Mouse (Mus musculus) common myeloid progenitor, adult 5-6 weeks (primary cell): ENCODE data around the gene Egfem1. TPM values are rescaled to one million over a fixed set of nuclear protein-coding genes. Genes with fewer than 3 reads are reported as not detected.

Experiments used
- ATAC-seq: replicated peaks from 2 replicates; pipeline ENCODE4 v1.8.0; 2016; ENCODE audit warnings: low read depth, mild to moderate bottlenecking, moderate TSS enrichment, inconsistent platforms; ENCODE audit not compliant: poor library complexity, severe bottlenecking
- total RNA-seq: library from RNA; stranded (forward); fragments of 200-1000, 187-1606 nt; gene quantifications from 2 replicates; pipeline ENCODE4 v1.2.3, GENCODE M21; 2017

The Egfem1 gene
- total RNA-seq, 1 experiment from 2014 or later, result not detected

DNA sequence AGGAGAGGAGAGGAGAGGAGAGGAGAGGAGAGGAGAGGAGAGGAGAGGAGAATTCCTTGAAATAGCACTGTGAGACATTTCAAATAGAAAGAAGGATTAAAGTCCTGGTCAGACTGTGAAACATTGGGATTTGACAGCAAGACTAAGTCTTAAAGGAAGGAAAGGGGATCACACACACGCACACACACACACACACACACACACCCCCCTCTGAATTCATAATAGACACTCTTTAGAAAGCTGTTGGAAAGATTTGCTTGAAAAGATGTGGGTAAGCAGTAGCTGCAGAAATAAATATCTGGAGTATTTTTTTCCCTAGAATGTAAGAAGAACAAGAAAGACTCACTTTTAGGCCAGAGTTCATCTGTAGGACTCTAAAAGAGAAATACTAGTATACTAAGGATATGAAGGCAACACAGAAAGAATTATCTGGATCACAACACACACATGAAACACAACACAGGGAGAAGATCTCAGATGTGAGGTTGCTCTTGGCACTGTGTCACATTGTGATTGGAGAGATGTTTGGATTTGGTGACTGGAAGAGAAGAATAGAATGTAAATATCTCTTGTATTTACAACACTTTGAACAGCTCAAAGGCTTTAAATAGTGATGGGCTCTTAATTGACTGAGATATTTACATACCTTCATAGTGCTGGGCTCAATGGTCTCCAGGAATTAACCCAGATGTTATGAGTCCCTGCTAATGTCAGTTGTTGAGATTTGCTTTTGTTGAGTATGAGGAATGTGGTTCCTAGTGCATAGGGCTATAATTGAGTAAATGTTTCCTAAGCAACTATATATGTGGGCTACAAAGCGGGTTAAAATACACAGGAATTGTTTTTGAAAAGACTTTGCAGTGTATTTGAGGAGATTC lies 50.5 kb downstream of the Egfem1 start:
- no peak for ATAC-seq

DNA sequence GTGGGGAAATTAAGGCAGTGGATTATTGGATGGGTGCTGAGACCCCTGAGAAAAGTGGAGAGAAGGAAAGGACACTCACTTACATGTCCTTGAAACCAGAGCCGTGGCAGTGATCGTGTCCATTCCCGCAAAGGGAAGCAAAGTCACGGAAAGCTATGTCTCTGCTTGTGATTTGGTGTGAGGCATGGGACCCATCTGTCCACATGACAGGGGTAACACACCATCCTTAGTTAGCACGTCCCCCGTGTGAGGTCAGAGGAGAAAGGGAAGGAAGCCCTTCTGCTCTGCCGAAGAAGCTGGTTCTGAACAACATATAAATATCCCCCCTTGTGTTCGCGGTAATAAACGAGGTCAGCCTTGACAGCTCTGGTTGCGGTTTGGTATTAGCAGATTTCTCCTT lies 52.7 kb downstream of the Egfem1 start:
- ATAC-seq, result no peak

DNA sequence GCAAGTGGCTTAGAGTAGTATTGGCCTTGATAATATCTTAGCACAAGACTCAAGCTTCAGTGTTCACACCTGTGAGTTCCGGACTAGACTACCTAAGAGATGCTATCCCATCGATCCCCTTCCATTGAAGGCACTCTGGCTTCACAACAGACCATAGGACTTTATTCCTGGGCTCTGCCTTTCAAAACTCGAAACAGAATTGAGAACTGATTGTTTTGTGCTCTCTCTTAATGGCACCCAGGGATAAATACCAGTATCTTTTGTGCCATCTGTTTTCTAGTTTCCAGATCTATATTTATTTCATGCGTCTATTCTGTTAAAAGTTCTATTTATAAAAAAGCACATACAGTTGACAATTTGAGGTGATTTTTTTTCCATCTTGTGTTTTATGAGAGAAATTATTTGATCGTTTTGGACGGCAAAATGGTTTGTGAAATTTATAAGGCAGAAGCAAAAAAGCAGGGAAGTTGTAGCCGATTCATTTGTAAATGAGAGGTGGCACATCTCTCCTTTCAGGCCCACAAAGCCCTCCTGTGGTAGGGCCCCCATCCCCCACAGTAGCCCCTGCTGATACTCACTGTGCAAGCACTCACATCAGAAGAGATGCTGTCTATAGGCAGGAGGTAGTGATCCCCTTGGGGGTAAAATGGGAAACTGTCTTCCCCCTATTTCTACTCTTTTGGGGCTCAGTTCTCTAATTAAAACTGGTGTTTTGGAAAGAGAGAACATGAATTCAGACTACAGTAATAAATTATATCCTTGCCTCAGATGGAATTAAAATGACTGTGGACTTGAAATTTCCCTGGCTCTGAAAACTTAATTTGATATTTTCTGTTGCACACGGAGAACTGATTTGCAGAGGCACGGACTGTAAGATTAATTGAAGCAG lies 53.6 kb downstream of the Egfem1 start:
- ATAC-seq, result no peak

GRCm38 (mm10) chr3:29136065-29136955 lies 54.5 kb downstream of the Egfem1 start:
- no peak for ATAC-seq

DNA sequence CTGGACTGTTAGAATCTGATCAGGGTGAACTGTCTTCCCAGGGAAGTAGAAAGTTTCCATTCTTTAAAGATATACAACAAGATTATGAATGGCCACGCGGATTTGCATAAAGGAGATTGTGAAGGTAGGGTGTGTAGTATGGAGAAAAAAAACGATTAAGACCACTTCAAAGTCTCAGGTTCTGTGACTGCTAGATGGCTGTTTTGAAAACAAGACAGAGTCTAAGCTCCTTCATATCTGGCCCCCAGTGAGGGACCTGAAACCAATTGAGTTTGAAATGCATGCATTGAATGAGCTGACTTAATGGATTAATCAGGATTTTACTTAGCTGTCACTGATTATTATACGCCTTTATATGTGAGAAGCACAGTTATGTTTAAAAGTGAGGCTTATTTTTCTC lies 86.6 kb downstream of the Egfem1 start:
- no peak for ATAC-seq

GRCm38 (mm10) chr3:29169003-29169402 lies 87.2 kb downstream of the Egfem1 start:
- ATAC-seq, result no peak

DNA sequence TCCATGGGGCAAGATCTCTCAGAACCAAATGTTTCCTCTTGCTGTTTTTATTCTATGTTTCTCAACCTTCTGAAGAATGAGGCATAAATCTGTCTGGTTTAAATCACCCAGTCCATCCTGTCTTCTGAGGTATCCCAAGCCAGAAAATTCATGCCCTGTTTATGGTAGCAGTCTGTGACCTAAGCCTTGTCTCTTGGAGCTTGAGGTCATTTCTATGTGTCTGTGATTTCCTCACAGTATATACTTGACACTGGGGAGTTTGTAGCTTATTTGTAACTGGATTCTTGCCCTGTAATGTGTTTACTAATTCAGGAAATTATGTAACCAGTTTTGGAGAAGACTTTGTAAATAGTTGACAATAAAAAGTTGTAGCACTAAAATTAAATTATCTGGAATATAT lies 95.2 kb downstream of the Egfem1 start:
- no peak for ATAC-seq

- ATAC-seq, result no peak
Observed at GRCm38 (mm10) chr3:29182988-29183387, 101.2 kb downstream of the Egfem1 start.

GRCm38 (mm10) chr3:29183615-29184198 lies 101.9 kb downstream of the Egfem1 start:
- ATAC-seq, result no peak

DNA sequence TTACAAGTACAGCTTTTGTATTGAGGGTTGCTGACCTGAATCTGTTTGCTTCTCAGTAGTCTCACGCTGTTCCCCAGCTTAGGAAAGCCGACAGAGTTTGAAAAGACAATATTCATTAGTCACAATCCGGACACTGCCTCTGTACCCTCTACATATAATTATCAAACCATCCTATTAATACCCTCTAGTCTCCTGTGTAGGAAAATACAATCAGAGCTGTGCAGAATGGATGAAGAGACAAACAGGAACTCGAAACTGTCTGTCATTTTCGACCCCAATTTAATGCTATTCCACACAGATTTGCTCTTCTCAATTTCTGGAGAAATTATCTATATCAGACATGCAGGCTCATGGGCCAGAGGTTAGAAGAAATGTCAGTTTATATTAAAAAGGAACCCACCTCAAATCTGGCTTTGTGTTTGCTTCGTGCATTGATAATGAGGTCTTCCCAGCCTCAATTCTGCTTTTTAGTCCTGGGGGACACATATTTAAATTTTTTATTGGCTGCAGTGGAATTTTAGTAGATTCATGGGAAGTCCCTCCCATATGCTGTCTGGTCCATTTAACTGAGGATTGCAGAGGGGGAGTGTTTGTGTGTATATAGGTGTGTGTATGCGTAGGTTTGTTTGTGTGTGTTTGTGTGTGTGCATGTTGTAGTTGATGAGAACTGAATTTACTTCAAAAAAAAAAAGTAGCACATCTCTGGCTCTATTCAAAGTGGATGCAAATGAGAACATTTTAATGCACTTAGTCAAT lies 102.8 kb downstream of the Egfem1 start:
- no peak for ATAC-seq

DNA sequence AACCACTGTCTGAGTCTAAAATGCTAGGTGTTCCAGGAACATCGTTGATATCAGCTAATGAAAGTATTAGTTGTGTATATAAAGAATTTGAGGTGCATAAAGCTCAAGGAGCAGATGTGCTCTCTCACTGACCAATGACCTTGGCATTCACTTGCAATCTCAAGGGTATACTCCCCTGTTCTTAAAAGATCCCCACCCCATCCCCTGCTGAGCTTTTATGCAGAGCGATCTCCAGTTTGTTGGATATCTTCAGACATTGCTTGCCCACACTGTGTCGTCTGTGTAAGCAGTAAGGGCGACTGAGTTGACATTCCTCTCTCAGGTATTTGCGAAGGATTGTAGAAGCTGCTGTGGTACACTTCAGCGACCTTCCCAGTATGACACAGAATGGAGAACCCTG lies 108.4 kb downstream of the Egfem1 start:
- no peak for ATAC-seq

- ATAC-seq, result no peak
Observed at GRCm38 (mm10) chr3:29197727-29198512, 116.1 kb downstream of the Egfem1 start.

- ATAC-seq, result no peak
Observed at GRCm38 (mm10) chr3:29200601-29201000, 118.8 kb downstream of the Egfem1 start.

GRCm38 (mm10) chr3:29202536-29202935 lies 120.7 kb downstream of the Egfem1 start:
- ATAC-seq, result no peak

GRCm38 (mm10) chr3:29222414-29222813 lies 140.6 kb downstream of the Egfem1 start:
- ATAC-seq, result no peak

- no peak for ATAC-seq
Observed at GRCm38 (mm10) chr3:29229712-29230111, 147.9 kb downstream of the Egfem1 start.

DNA sequence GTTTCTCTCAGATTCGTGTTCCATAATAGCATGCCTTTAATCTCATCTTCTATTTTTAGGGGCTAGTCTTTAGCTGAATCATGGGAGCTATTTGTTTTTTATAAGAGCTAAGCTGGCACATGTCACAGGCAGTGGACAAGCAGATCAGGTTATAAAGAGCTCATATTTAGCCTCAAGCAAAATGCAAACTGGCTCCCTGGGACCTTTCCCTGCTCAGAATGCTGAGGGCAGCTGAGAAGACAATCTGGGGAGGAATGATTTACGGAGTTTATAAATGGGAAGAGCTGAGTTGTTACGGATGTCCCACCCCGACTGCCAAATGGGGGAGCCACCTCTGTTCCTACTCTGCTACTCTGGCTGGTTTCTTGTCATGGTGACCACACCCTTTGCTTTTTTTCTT lies 153.7 kb downstream of the Egfem1 start:
- ATAC-seq, result no peak

DNA sequence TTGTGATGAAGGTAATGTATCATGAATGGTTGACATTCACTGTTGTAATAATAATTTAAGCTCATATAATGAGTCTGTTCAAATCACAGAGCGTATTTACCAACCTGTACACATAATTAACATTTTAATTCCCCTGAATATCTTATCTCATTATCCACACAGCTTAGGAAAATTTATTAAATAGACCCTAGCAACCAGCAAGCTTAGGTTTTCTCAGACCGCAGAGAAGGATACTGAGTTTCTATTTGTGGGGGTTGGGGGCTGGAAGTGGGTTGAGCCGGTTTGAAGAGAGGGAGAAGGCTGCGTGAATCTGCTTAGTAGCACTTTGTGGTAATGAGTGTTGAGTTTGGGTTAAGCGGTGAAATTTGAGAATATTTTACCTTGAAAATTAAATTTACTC lies 154.7 kb downstream of the Egfem1 start:
- ATAC-seq, result no peak
